Mouse (Mus musculus): ENCODE measurements around the gene Dyrk4. TPM values are rescaled to one million over a fixed set of nuclear protein-coding genes. Genes with fewer than 3 reads are reported as not detected.

Gene Dyrk4
- polyA plus RNA-seq (2017; shearing (Covaris generic)) = under 1 TPM; 0.44 to 0.95 TPM

- no peak for ATAC-seq
Measured at GRCm38 (mm10) chr6:126921111-126921881, at the start of gene Dyrk4. Gene Dyrk4 (minus strand): TSS chr6:126921839.

DNA sequence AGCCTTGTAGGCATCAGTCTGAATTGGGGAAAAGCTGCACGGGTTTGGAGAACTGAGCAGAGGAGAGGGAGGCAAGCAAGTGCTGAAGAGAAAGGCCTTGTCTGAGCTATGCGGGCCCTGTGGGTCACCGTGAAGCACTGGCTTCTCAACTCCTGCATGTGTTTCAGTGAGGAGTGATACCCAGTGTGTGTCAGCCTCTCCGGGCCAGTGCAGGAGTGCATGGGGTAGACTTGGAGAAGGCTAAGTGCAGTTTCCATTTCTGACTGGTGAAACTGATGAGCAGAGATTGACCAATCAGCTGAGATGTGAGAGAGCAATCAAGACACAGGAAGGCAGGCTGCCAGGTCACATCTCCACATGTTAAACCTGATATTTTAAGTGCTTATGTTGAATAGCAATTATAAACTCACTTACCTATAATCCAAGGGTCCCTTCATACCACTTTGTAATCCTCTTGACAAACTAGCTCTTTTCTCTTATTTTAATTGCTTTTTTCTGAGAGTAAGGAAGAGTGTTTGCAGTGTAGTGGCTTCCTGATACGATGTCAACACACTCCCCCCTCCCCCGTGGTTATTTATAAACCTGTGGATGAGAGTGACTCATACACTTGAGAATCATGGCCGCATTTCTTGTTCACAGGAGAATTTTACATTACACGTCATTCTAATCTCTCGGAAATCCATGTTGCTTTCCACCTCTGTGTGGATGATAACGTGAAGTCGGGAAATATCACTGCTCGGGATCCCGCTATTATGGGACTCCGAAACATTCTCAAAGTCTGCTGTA lies 44.8 kb upstream of the Dyrk4 start:
- no peak for ATAC-seq

DNA sequence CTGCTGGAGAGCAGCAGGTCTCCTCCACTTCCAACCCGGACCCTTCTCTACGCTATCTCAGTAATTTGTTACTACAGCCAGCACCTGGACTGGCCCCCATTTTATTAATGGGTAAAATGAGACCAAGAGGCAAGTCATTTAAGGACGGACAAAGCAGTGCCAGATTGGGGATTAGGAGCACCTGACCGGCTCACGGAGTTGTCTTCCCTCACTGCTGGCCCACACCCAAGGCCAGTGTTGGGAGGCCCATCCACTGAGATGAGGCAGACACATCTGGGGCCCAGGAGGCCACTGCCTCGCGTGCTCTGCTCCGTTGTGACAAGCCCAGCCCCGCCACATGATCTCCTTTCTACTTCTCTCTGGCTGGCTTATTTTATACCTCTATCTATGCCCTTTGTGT lies 41.8 kb upstream of the Dyrk4 start:
- ATAC-seq = no peak

DNA sequence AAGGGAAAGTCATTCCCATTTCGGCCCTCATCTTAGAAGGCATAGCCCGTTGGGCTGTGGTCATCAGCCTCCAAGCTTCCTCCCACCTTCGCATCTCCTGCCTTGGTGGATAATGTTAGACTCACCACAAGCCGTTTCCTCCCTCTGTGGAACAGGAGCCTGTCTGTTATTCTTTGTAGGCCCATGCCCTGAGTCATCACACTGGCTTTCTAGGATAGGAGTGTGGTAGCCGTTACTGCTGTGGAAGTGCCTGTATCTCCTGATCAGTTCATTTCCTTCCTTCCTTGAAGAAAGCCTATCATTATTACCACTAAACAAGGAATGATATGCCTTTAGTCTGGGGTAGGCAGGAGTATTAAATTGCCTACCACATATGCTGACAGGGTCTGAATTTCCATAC lies 41.1 kb upstream of the Dyrk4 start:
- ATAC-seq = no peak

GRCm38 (mm10) chr6:126961371-126962018 lies 39.9 kb upstream of the Dyrk4 start:
- ATAC-seq = no peak

GRCm38 (mm10) chr6:126955734-126956133 lies 34.1 kb upstream of the Dyrk4 start:
- peak; percentile 65 for ATAC-seq

DNA sequence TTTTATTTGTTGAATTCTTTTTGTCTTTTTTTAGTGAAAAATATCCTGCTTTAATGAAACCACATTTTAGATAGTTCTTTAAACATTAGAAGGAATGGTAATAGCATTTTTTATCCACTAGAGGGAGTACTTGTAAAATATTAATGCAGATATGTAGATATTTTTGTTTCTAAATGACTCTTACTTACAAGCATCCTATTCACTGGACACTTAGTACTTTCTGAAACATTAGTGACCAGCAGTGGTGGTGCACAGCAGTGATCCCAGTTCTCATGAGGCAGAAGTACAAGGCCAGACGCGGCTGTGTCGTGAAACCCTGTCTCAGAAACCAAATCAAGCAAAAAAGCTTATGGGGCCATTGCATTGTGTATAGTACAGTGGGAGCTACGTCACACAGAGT lies 26.7 kb upstream of the Dyrk4 start:
- no peak for ATAC-seq

DNA sequence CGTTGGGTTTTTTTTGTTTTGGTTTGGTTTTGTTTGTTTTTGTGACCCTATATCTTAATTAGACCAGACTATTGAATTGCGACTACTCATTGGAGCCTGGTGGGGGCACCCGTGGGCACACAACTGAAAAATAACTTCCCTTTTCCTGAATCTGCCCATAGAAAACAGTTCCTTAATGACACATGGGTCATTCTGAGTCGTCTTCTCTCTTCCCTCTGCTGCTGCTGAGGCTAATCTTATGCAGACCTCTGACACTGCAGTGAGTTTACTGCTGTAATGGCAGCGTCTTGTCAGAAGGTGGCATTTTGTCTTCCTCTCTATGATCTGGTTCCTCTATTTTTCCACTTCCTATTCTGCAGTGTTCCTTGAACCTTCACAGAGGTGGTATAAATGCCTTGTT lies 18.8 kb upstream of the Dyrk4 start:
- no peak for ATAC-seq

- ATAC-seq = peak; percentile 99
Measured at GRCm38 (mm10) chr6:126939487-126940171, 18.0 kb upstream of the Dyrk4 start, which contains the start of the genes Rad51ap1 and D6Wsu163e. Gene Rad51ap1 (minus strand): TSS chr6:126939587. Gene D6Wsu163e (plus strand): TSS chr6:126939962.

GRCm38 (mm10) chr6:126938853-126939486 lies 17.3 kb upstream of the Dyrk4 start:
- ATAC-seq = no peak

DNA sequence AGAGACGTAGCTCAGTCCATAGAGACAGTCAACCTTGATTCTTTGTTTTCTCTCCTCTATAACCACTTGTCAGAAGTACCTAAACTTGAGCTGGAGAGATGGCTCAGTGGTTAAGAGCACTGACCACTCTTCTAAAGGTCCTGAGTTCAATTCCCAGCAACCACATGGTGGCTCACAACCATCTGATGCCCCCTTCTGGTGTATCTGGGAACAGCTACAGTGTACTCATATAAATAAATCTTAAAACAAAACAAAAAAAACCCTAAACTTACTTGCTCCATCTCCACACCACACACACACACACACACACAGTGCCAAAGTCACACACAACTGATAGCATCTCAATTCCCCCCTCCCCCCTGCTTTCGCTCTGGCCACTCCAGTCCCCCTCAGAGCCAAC lies 16.4 kb upstream of the Dyrk4 start:
- no peak for ATAC-seq

GRCm38 (mm10) chr6:126932896-126933295 lies 11.3 kb upstream of the Dyrk4 start:
- no peak for ATAC-seq

- no peak for ATAC-seq
Measured at GRCm38 (mm10) chr6:126914928-126915327, 6.7 kb downstream of the Dyrk4 start.

GRCm38 (mm10) chr6:126910727-126911126 lies 10.9 kb downstream of the Dyrk4 start:
- peak; percentile 69 for ATAC-seq

DNA sequence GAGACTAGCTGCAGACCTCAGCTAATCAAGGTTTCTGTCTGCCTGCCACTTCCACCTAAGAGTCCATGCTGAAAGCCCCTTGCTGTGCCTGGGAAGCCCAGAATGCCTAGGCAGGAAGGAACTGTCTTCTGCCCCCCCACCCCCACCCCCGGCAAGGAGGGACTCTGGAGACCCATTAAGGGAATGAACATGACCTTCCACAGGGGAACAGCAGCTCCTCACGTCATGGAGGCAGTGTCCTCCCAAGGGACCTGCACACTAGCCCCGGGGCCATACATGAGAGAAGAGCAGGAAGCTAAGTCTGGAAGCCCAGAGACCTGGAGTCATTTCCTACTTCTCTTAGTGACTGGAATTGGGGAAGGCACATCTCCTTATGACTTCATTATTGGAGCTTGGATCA lies 13.8 kb downstream of the Dyrk4 start:
- no peak for ATAC-seq

DNA sequence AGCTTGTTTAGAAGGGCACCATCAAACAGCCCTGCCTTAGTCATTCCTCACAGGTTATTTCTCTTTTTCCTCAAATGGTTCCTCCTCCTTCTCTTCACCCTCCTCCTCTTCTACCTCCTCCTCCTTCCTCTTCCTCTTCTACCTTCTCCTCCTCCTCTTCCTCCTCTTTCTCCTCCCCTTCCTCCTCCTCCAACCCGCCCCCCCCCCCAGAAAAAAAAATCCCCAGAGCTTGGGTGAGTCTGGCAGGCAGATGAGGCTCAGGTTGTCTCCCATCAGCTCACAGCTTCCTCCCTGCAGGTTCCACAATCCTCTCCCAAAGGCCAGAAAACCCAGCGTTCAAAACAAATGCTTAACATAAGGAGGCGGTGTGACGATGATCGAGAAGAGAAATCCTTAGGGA lies 14.3 kb downstream of the Dyrk4 start:
- no peak for ATAC-seq

GRCm38 (mm10) chr6:126877118-126877517 lies 44.5 kb downstream of the Dyrk4 start:
- ATAC-seq = no peak

- ATAC-seq = no peak
Measured at GRCm38 (mm10) chr6:126852881-126853280, 68.8 kb downstream of the Dyrk4 start, which contains the start of gene Akap3. Gene Akap3 (plus strand): TSS chr6:126853098.

- peak; percentile 94 for ATAC-seq
Measured at GRCm38 (mm10) chr6:126848712-126849704, 72.6 kb downstream of the Dyrk4 start, which contains the start of gene Ndufa9. Gene Ndufa9 (minus strand): TSS chr6:126849136.

GRCm38 (mm10) chr6:126836628-126837027 lies 85.0 kb downstream of the Dyrk4 start:
- peak; percentile 75 for ATAC-seq
